Mouse (Mus musculus): ENCODE data around the gene Ptgr1.

Ptgr1 gene

GRCm38 (mm10) chr4:58990609-58991434 lies 3.9 kb upstream of the Ptgr1 start:
- no peak for DNase-seq

DNA sequence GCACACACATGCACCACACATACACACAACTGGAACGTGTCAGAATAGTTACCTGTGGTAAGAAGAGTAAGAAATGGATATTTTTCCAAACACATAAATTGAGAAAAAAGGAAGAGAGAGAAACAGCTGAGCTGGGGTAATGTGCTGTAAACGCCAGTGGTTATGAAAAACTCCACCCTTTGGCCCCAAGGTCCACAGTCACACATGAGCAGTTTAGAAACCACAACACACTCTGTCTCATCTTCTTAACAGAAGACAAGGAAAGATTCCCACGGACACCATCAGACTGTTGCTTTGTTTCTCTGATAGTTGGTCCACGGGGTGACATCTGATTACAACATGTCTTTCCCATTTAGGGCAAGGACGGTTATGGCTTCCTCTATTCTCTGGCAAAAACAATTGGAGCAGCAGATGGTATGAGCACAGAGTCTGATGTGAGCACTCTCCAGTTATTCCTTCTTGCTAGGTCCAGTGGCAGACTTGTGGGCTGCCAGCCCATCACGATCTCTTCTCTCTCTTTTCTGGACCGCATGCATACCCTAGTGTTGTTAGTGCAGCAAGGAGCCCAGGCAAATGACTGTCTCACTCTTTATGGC lies 2.5 kb upstream of the Ptgr1 start:
- peak in 1 of 2 experiments; percentile 14 for DNase-seq

GRCm38 (mm10) chr4:58985157-58985648 lies 1.7 kb downstream of the Ptgr1 start:
- DNase-seq = peak; percentile 86 to 88

GRCm38 (mm10) chr4:58982806-58983205 lies 4.1 kb downstream of the Ptgr1 start:
- DNase-seq = no peak

DNA sequence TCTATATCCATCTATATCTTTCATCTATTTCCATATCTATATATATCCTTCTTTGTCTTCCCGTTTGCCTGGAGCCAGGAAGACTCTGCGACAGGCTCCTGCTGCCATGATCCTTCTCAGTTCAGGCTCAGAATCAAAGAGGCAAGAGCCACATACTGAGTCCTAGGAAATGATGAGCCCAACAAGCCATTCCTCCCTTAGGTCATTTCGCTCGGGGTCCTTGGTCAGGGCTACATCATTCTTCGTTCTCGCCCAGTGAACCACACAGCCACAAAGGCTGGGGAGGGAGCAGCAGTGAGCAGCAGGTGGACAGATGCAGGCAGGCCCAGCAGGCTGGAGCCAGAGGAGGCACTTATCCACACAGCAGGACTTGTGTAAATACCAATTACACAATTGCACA lies 5.5 kb downstream of the Ptgr1 start:
- no peak for DNase-seq

DNA sequence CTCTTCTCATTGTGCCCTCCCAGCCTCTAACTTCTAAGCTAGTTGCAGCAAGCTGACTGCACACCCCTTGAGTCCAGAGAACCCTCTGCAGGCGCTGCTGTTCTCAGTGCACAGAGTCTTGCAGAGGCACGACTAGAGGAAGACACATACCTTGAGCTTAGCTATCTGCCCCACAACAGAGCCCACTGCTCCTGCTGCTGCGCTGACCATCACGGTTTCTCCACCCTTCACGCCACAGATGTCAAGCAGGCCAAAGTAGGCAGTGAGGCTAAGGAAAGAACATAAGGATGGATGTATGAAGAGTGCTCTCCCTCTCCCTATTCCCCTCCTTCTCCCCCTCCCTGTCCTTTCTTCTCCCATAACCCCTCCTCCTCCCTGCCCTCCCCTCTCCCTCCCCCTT lies 11.2 kb downstream of the Ptgr1 start:
- DNase-seq = no peak

DNA sequence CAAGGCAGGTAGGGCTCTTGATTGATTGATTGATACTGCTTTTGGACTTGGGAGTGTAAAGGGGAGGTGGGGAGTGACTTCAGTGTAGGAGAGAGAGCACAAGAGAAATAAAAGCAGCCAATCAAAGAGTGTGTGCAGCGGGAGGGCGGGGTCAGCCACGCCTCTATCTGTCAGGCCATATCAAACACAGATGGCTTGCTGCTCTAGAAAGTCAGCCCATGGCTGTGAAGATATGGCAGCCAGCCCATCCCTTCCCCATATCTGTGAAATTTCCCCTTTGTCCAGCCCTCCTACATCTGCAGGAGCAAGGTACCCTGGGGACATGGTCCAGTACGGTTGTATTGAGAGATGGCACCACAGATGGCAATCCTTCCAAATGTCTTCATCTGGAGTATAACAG lies 16.2 kb downstream of the Ptgr1 start:
- no peak for DNase-seq

- no peak for DNase-seq
These were observed 21.8 kb downstream of the Ptgr1 start for GRCm38 (mm10) chr4:58965136-58965535.

DNA sequence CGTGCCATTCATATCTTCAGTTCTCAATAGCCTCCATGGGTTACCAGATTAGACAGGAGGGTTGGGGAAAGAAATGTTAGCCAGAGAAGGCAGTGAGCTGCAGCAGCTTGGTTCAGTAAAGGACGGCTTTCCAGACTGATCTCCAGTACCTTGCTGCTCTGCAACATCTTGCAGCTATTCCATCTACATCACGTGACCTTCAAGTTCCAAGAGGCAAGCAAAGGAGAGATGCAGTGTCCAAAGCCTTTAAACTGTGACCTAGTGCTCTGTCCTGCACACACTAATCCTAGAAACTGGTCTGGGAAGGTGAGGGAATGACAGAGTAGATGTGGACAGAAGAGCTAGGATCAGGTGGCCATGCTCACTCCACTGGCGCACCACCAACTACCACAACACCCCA lies 23.6 kb downstream of the Ptgr1 start:
- DNase-seq = no peak

GRCm38 (mm10) chr4:58961719-58962118 lies 25.2 kb downstream of the Ptgr1 start:
- no peak for DNase-seq

DNA sequence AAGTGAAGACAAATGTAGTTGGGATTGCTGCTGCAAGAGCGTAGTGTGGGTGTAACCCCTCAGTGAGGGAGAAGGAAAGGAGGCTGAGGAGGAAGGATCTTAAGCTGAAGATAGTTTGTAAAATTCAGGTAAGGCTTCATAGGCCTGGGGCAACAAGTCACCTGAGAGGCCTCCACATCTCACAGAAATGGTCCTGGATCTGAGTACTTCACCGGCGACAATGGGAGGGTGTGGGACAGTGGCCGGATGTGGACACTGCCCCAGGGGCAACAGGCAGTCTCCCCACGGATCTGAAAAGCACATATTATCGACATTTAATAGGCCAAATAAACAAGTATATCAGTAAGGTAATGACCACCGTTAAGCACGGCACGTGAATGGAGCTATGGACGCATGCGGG lies 34.3 kb downstream of the Ptgr1 start:
- DNase-seq = no peak

GRCm38 (mm10) chr4:58948391-58948790 lies 38.5 kb downstream of the Ptgr1 start:
- no peak for DNase-seq

- no peak for DNase-seq
These were observed 42.2 kb downstream of the Ptgr1 start for GRCm38 (mm10) chr4:58944695-58945094.

DNA sequence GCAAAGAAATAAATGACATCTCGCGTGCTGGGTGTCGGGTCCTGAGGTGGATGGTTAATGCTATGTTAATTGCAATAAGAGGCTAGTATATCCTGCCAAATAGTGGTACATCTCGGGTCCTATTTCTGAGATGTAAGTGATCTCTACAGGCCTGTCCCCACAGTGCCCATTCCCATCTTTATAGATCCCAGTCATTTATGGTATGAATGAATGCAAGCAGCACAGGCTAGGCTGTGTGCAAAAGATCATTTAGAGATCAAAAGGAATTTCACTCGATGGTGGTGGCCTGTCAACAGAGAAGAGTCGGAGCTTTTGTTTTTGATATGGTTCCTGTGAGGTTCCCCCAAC lies 42.7 kb downstream of the Ptgr1 start:
- DNase-seq = no peak

- peak; percentile 88 to 89 for DNase-seq
These were observed 43.3 kb downstream of the Ptgr1 start, which contains the start of gene Zkscan16 for GRCm38 (mm10) chr4:58943420-58944205. Gene Zkscan16, plus strand, starts transcription at chr4:58943628.

GRCm38 (mm10) chr4:58942942-58943341 lies 44.0 kb downstream of the Ptgr1 start:
- DNase-seq = no peak

DNA sequence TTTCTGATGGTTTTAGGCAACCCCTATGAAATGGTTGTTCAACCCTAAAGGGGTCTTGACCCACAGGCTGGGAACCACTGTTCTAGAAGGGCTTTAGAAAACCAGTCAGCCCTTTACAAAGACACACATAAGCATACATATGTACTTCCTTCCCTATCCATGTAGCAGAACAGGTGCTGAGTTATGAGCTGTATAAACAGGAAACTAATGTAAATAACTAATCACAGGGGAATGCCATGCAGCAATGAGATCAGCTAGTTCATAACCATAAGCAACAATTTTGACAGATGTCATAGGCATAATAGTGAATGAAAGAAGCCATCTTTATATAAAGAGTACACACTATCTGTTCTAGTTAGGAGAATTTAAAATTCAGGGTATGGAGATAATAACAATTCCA lies 45.3 kb downstream of the Ptgr1 start:
- no peak for DNase-seq

GRCm38 (mm10) chr4:58935846-58936245 lies 51.1 kb downstream of the Ptgr1 start:
- DNase-seq = no peak

DNA sequence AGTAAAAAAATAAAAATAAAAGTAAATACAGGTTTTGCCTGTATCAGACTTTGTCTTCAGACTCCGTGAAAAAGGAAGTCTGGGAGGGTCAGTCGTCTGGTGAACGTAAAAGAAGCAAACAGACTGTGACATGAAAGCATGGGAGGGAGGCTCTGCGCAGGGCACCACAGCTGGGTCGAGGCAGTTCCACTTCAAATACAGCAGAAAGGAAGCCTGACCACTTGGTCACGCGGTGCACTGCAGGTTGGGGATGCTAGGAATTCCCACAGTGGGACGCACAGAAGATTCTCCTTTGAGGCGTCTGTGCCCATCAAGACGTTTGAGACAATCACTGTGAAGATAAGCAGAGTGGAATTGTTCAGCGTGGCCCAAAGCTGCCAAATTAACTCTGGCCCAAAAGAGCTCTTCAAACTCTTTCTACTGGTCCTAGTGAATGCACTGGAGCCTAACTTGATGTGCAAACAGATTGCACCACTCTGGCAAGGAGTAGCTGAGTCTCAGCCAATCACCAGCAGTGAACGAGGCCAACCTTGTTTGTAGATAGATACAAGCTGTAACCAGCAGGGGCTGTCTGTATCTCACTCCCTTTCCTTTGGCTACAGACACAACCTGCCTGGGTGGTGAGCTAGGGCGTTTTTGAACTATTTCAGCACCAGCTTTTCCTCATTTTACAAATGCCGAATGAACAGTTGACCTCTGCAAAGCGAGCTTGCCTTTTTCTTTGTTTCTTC lies 52.0 kb downstream of the Ptgr1 start:
- DNase-seq = peak; percentile 81

DNA sequence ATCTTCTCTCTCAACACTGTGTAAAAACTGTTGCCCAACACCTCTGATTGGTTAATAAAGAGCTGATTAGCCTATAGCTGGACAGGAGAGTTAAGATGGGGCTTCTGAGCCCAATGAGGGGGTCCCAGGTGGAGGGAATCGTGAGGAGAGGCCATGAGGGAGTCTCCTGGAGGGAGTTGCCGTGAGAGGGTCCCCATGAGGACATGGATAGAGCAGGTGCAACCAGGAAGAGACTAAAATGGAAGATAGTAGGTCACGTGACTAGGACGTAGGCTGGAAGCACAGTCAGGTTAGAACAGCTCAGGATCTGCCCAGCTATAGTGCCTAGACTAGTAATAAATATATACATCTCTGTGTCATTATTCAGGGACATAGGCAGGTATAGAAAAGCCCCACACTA lies 52.6 kb downstream of the Ptgr1 start:
- no peak for DNase-seq

DNA sequence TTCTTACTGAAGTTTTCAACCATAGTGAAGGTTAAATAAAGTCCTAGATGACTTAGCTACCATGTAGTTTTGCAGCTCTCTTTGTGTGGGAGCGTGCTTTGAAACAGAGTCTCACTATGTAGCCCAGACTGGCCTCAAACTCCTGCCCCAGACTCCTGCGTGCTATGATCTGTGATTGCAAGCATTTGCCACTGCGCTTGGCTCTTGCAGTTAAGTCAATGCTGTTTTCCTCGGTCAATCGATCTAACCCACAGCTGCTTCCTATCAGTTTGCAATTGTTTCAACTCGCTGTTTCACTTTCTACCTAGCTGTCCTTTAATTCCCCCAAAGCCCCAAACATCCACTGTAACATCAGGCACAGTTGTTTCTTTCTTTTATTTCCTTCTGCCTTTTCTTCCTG lies 54.4 kb downstream of the Ptgr1 start:
- no peak for DNase-seq

GRCm38 (mm10) chr4:58927661-58928060 lies 59.3 kb downstream of the Ptgr1 start:
- no peak for DNase-seq

DNA sequence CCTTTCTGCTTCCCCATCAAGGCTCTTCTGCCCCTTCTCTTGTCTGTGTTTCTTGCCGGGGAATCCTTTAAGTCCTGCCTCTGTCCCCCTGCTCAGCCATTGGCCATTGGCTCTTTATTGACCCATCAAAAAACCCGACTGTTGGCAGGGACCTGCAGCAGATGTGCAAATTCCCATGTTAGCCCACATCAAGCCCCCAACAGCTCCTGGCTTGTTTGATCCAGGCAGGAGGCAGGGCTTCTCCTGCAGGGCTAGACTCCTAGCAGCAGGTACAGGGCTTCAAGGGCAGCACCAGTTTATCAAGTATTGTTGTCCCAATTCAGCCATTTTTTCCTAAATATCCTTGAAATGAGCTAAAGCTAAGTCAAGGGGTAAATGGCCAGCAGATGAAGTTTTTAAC lies 60.8 kb downstream of the Ptgr1 start:
- DNase-seq = no peak
